Mouse (Mus musculus): Measurements from ENCODE around the gene Bmp7. TPM values are rescaled to one million over a fixed set of nuclear protein-coding genes. Genes with fewer than 3 reads are reported as not detected.

Bmp7 gene
- polyA plus RNA-seq, 1 experiment from 2014 or later: 17.3 TPM

DNA sequence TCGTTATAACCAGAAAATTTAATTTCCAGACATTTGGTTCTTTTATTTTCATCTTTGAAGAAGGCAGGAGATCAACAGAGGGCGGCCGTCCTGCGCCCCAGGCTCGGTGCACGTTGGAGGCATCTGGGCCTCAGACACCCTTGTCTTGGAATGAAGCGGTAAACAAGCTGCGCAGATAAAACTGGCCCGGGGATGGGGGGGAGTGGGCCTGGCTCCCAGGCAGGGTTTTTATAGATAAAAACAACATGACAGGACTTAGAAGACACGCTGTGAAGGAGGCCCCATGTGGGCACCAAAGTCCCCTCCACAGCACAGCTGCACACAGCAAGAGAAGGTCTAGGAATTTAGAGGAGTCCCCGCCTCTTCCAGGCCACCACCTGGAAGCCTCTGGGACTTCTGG lies 10.6 kb upstream of the Bmp7 start:
- 43% methylated on average over 11 of the region's 11 CpGs for WGBS
- Histone ChIP-seq H3K9ac (ENCODE audit: low read length) (no peak overlapping the region), H3K27me3 (ENCODE audit: control insufficient read depth, insufficient read depth, low read length) (no peaks in the 10 kb centered on the region), H3K4me2 (no peak overlapping the region), H3K36me3 (ENCODE audit: control insufficient read depth, insufficient read depth, low read length) (no peaks in the 10 kb centered on the region), H3K27ac (ENCODE audit: low read depth, low read length) (no peak overlapping the region), H3K4me3 (ENCODE audit: low read depth, low read length) (no peak overlapping the region), H3K9me3 (ENCODE audit: control insufficient read depth, low read length) (no peaks in the 10 kb centered on the region), H3K4me1 (ENCODE audit: control insufficient read depth, insufficient read depth, low read length) (no peaks in the 10 kb centered on the region)
- no peak for DNase-seq (ENCODE audit: low spot score, missing footprints)
- no peak for ATAC-seq (ENCODE audit: low FRiP score)

DNA sequence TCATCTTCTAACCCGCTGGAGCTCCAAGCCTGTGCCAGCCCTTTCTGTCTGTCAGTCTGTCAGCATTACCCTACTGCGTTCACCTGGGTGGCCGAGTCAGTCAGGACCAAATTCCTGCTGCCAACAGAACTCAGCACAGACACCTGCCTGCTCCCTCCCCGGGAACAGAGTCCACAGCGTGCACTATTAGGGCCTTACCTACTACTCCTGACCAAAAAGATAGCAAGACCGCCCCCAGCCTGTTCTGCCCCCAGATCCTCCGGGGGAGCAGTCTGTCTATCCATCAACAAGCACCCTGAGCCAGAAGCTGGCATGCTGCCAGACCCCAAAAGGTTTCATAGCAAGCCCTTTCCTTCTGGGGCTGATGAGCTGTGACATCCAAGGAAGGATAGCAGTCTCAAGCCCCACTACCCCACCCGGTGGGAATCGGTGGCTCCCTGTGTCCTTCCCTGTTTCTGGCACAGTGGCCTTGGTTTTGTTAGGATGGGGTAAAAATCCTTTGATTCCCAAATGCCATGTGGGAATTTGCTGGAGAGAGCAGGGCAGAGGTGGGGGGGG lies 10.1 kb upstream of the Bmp7 start:
- Histone ChIP-seq H3K4me3 (ENCODE audit: low read depth, low read length) (no peak overlapping the region), H3K4me1 (ENCODE audit: control insufficient read depth, insufficient read depth, low read length) (no peaks in the 10 kb centered on the region), H3K4me2 (no peak overlapping the region), H3K36me3 (ENCODE audit: control insufficient read depth, insufficient read depth, low read length) (no peaks in the 10 kb centered on the region), H3K9ac (ENCODE audit: low read length) (no peak overlapping the region), H3K27me3 (ENCODE audit: control insufficient read depth, insufficient read depth, low read length) (no peaks in the 10 kb centered on the region), H3K9me3 (ENCODE audit: control insufficient read depth, low read length) (no peaks in the 10 kb centered on the region), H3K27ac (ENCODE audit: low read depth, low read length) (no peak overlapping the region)
- DNase-seq (ENCODE audit: low spot score, missing footprints): no peak
- WGBS: 63% methylated on average over 9 of the region's 9 CpGs
- peak; percentile 19; the same call in 1 of the 2 replicates for ATAC-seq (ENCODE audit: low FRiP score)

DNA sequence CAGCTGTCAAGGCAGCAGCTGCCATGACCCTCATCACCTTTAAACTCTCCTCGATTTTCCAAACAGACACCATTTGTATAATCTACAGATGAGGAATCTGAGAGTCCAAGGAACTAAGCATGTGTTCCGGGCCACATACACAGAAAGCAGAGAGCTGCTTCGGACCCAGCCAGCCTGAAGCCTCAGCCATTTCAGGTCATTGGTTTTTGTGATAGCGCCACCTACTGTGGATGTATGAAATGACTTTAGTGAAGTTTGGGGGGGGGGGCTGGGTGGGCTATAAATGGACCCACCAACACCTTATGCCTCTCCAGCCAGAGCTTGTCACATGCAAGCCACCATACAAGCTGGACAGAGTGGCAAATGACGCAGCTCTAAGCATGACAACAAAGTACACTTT lies 8.9 kb upstream of the Bmp7 start:
- no peak overlapping the region for H3K4me2 ChIP-seq
- H3K9me3 ChIP-seq (ENCODE audit: control insufficient read depth, low read length): no peaks in the 10 kb centered on the region
- no peaks in the 10 kb centered on the region for H3K36me3 ChIP-seq (ENCODE audit: control insufficient read depth, insufficient read depth, low read length)
- WGBS: 53% methylated on average over 5 of the region's 5 CpGs
- H3K27ac ChIP-seq (ENCODE audit: low read depth, low read length): no peak overlapping the region
- DNase-seq (ENCODE audit: low spot score, missing footprints) (no peak), ATAC-seq (ENCODE audit: low FRiP score) (no peak)
- H3K4me1 ChIP-seq (ENCODE audit: control insufficient read depth, insufficient read depth, low read length): no peaks in the 10 kb centered on the region
- H3K4me3 ChIP-seq (ENCODE audit: low read depth, low read length): no peak overlapping the region
- H3K27me3 ChIP-seq (ENCODE audit: control insufficient read depth, insufficient read depth, low read length): no peaks in the 10 kb centered on the region
- H3K9ac ChIP-seq (ENCODE audit: low read length): no peak overlapping the region

DNA sequence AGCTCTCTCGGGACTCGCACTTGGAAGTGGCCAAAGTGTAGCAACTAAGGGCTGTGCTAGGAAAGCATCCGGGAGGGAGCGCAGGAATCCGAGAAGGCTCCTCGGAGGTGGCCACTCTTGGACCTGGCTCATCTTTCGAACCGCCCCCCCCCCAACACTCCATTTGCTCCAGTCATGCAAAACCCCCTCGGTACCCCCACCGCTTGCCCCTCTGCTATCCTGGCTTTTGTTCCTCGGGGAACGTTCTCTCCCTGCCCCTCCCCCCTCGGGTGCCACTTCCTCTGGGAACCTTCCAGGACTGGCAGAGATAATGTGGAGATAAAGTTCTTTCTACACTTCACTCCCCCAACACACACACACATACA lies 660 bp upstream of the Bmp7 start:
- 2% methylated on average over 11 of the region's 13 CpGs for WGBS
- Histone ChIP-seq H3K4me3 (ENCODE audit: low read depth, low read length) (peak overlapping the region; percentile 40), H3K4me1 (ENCODE audit: control insufficient read depth, insufficient read depth, low read length) (peaks cover 37% of the 10 kb centered on the region), H3K36me3 (ENCODE audit: control insufficient read depth, insufficient read depth, low read length) (no peaks in the 10 kb centered on the region), H3K4me2 (peak overlapping the region; percentile 85), H3K9ac (ENCODE audit: low read length) (peak overlapping the region; percentile 49; the same call in 1 of the 2 replicates), H3K27me3 (ENCODE audit: control insufficient read depth, insufficient read depth, low read length) (peaks cover 75% of the 10 kb centered on the region), H3K27ac (ENCODE audit: low read depth, low read length) (peak overlapping the region; percentile 48; the same call in 1 of the 2 replicates), H3K9me3 (ENCODE audit: control insufficient read depth, low read length) (no peaks in the 10 kb centered on the region)
- ATAC-seq (ENCODE audit: low FRiP score) (no peak; the same call in none of the 2 replicates), DNase-seq (ENCODE audit: low spot score, missing footprints) (no peak)

DNA sequence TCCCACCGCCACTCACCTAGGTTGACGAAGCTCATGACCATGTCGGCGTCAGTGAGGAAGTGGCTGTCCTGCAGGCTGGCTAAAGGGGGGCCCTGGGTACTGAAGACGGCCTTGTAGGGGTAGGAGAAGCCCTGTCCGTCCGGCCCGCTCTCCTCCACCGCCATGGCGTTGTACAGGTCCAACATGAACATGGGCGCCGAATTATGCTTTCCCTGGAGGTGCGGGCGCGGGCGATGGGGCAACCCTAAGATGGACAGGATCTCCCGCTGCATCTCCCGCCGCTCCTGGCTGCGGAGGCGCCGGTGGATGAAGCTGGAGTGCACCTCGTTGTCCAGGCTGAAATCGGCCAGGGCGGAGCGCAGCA lies 500 bp downstream of the Bmp7 start:
- no peaks in the 10 kb centered on the region for H3K9me3 ChIP-seq (ENCODE audit: control insufficient read depth, low read length)
- ATAC-seq (ENCODE audit: low FRiP score) (no peak), DNase-seq (ENCODE audit: low spot score, missing footprints) (no peak)
- peak overlapping the region; percentile 85 for H3K4me2 ChIP-seq
- peaks cover 84% of the 10 kb centered on the region for H3K27me3 ChIP-seq (ENCODE audit: control insufficient read depth, insufficient read depth, low read length)
- H3K4me3 ChIP-seq (ENCODE audit: low read depth, low read length): peak overlapping the region; percentile 40
- peak overlapping the region; percentile 49 for H3K9ac ChIP-seq (ENCODE audit: low read length)
- H3K36me3 ChIP-seq (ENCODE audit: control insufficient read depth, insufficient read depth, low read length): no peaks in the 10 kb centered on the region
- H3K4me1 ChIP-seq (ENCODE audit: control insufficient read depth, insufficient read depth, low read length): peaks cover 49% of the 10 kb centered on the region
- WGBS: under 1% methylated on average over 26 of the region's 26 CpGs
- no peak overlapping the region for H3K27ac ChIP-seq (ENCODE audit: low read depth, low read length)

DNA sequence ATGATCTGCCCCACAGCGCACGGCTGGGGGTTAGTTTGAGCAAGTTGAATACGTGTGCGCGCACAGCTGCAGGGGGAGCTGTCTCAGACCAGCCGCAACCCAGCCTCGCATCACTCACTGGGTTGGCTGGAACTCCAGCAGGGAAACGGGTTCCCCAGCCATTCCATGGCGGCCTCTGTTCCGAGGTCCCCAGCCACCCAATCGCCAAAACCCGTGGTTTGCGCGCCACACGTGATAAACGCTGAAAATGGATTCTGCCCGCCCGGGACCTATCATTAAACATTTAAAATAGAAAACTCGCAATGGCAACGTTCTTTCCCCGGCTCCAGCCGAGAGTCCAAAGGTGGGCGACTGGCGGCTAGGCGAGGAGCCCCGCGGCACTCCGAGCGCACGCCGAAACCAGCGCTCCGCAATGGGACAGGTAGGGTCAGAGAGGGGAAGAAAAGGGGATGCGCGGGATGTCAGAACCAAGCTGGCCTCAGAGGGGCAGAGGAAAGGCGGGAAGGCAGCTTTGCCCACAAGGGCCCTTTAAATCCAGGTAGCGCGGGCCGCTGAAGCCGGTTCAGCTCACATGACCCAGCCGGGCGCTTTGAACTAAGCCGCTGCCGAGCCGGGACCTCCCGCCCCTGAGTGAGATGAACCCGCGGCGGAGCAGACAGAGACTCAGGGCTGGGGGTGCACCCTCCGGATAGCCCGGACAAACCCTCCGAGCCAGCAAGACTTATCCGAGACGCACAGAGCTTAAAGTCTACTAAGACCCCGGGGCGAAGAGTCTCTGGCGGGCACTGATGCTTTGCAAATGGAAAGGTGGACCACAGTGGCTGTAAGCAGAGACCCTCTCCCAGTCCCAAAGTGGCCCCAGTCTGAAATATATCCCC lies 1.1 kb downstream of the Bmp7 start:
- Histone ChIP-seq H3K36me3 (ENCODE audit: control insufficient read depth, insufficient read depth, low read length) (no peaks in the 10 kb centered on the region), H3K4me1 (ENCODE audit: control insufficient read depth, insufficient read depth, low read length) (peaks cover 55% of the 10 kb centered on the region), H3K4me2 (peak overlapping the region; percentile 85), H3K27ac (ENCODE audit: low read depth, low read length) (0 out of 2 replicates have a peak overlapping the region, but pooled peaks have one; percentile 5), H3K4me3 (ENCODE audit: low read depth, low read length) (peak overlapping the region; percentile 40), H3K9ac (ENCODE audit: low read length) (peak overlapping the region; percentile 49), H3K9me3 (ENCODE audit: control insufficient read depth, low read length) (no peaks in the 10 kb centered on the region), H3K27me3 (ENCODE audit: control insufficient read depth, insufficient read depth, low read length) (peaks cover 86% of the 10 kb centered on the region)
- WGBS: under 1% methylated on average over 57 of the region's 57 CpGs
- ATAC-seq (ENCODE audit: low FRiP score) (no peak), DNase-seq (ENCODE audit: low spot score, missing footprints) (peak; percentile 98)

DNA sequence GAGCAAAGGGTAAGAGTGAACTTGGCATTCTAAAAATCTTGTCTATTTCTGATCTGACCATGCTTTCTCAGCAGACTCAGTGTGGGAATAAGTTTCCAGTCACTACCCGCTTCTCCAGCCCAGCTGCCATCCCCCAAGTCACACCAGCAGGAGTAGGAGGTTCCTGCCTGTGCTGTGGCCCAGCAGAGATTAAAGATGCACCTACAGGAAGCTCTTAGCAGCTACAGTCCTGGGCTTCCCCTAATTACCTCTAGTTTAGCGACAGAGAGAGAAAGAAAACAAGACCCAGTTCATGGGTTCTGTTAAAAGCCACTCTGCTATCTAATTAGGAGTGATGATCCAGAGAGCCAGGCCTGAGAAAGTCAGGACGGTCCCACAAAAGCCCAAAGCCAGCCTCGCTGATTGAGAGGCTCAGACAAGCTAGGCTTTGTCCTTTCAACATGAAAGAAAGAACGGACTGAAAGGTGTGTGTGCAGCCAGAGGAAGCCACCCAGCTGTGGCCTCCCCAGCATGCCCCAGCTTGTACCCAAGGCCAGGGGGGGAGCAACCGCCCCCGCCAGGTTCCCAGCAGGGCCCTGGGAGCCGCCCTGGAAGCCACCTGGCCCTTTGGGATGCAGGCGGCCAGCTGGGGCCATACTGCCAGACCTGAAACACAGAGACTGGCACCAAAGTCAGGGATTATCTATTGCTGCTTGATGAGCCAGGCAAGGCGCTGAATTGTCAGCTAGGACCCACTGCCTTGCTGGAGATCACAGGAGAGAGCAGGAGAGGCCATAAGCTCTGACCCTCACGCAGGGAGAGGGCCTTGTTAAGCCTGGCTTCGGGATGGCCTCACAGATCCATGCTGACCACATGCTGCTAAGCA lies 2.6 kb downstream of the Bmp7 start:
- peaks cover 83% of the 10 kb centered on the region for H3K27me3 ChIP-seq (ENCODE audit: control insufficient read depth, insufficient read depth, low read length)
- peaks cover 61% of the 10 kb centered on the region for H3K4me1 ChIP-seq (ENCODE audit: control insufficient read depth, insufficient read depth, low read length)
- 5% methylated on average over 12 of the region's 12 CpGs for WGBS
- H3K9ac ChIP-seq (ENCODE audit: low read length): no peak overlapping the region; the same call in 1 of the 2 replicates
- ATAC-seq (ENCODE audit: low FRiP score) (no peak), DNase-seq (ENCODE audit: low spot score, missing footprints) (peak; percentile 90)
- peak overlapping the region; percentile 0 for H3K4me3 ChIP-seq (ENCODE audit: low read depth, low read length)
- H3K9me3 ChIP-seq (ENCODE audit: control insufficient read depth, low read length): no peaks in the 10 kb centered on the region
- 0 out of 2 replicates have a peak overlapping the region, but pooled peaks have one; percentile 36 for H3K27ac ChIP-seq (ENCODE audit: low read depth, low read length)
- peak overlapping the region; percentile 85 for H3K4me2 ChIP-seq
- H3K36me3 ChIP-seq (ENCODE audit: control insufficient read depth, insufficient read depth, low read length): no peaks in the 10 kb centered on the region

DNA sequence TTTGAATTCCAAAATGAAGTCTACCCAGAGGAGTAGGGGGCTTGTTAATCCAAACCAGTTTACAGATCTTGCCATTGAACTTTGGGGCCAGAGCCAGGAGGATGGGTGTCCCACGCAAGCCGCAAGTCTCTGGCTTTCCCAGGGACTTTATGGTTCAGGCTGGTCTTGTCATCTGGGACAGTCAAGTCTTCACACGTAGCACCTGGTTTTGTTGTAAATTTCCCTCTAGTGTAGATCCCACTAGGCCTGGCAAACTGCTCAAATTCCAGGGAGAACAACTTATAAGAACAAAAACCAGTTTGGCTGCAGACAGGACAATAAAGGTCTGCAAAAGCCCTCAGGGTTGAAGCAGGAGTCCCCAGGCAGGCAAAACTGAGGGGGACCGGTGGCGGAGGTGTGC lies 3.3 kb downstream of the Bmp7 start:
- Histone ChIP-seq H3K27ac (ENCODE audit: low read depth, low read length) (no peak overlapping the region), H3K4me1 (ENCODE audit: control insufficient read depth, insufficient read depth, low read length) (peaks cover 61% of the 10 kb centered on the region)

More for the DNA sequence above, 3.3 kb downstream of the Bmp7 start:
- Histone ChIP-seq H3K9ac (ENCODE audit: low read length) (no peak overlapping the region), H3K9me3 (ENCODE audit: control insufficient read depth, low read length) (no peaks in the 10 kb centered on the region), H3K4me3 (ENCODE audit: low read depth, low read length) (no peak overlapping the region), H3K27me3 (ENCODE audit: control insufficient read depth, insufficient read depth, low read length) (peaks cover 77% of the 10 kb centered on the region), H3K36me3 (ENCODE audit: control insufficient read depth, insufficient read depth, low read length) (no peaks in the 10 kb centered on the region), H3K4me2 (peak overlapping the region; percentile 85; the same call in 1 of the 2 replicates)
- DNase-seq (ENCODE audit: low spot score, missing footprints) (peak; percentile 91), ATAC-seq (ENCODE audit: low FRiP score) (no peak)
- WGBS: 12% methylated on average over 5 of the region's 5 CpGs
